Mouse (Mus musculus) CH12.LX (cell line): ENCODE measurements around the gene Atp6v0b. TPM values are rescaled to one million over a fixed set of nuclear protein-coding genes. Genes with fewer than 3 reads are reported as not detected.

ENCODE experiments used
- DNase-seq: peaks from one replicate; pipeline ENCODE4 v3.0.0-alpha.2; 2013; ENCODE audit errors: extremely low read depth
- H3K27ac ChIP-seq: 2 replicates; pipeline ENCODE4 v1.5.1; 2012; ENCODE audit warnings: low read depth, mild to moderate bottlenecking, control low read depth, moderate library complexity; ENCODE audit not compliant: insufficient read depth
- H3K27me3 ChIP-seq: replicated peaks from 2 replicates; pipeline ENCODE3; 2012; ENCODE audit warnings: inconsistent platforms
- H3K36me3 ChIP-seq, 2 experiments: replicated peaks in 1 of 2; 2 replicates each; pipeline versions ENCODE3 to v1.6.1; 2012; ENCODE audit warnings: inconsistent platforms in 1 of 2, low read length in 1 of 2, mild to moderate bottlenecking in 1 of 2, mixed read lengths in 1 of 2, moderate library complexity in 1 of 2; ENCODE audit not compliant: control insufficient read depth in 1 of 2, insufficient read depth in 1 of 2
- H3K4me1 ChIP-seq, 2 experiments: 2 replicates each; pipeline ENCODE4 v1.6.1; 2012; ENCODE audit warnings: inconsistent platforms in 1 of 2, moderate library complexity in 1 of 2; ENCODE audit not compliant: insufficient read depth in 2 of 2, control insufficient read depth in 1 of 2
- H3K4me2 ChIP-seq: 2 replicates; pipeline ENCODE4 v1.6.1; 2012; ENCODE audit warnings: low read depth, mild to moderate bottlenecking, control low read depth; ENCODE audit not compliant: poor library complexity, insufficient read depth, severe bottlenecking
- H3K4me3 ChIP-seq, 3 experiments: fragments of 150-350 bp in 1 of 3; sonication (generic) in 1 of 3; replicated peaks in 1 of 3; 2 replicates each; pipeline versions ENCODE3 to v1.5.1; 2011 to 2012; ENCODE audit warnings: low read depth in 2 of 3, low read length in 2 of 3, mild to moderate bottlenecking in 2 of 3, moderate library complexity in 2 of 3, control low read depth in 1 of 3, improper control_type of control experiment in 1 of 3, inconsistent platforms in 1 of 3, mixed read lengths in 1 of 3; ENCODE audit not compliant: poor library complexity in 1 of 3
- H3K79me2 ChIP-seq: replicated peaks from 2 replicates; pipeline ENCODE4 v1.6.1; 2012; ENCODE audit warnings: mild to moderate bottlenecking, moderate library complexity; ENCODE audit not compliant: control insufficient read depth, poor library complexity, insufficient read depth, severe bottlenecking; ENCODE audit errors: extremely low read depth
- H3K9ac ChIP-seq: 2 replicates; pipeline ENCODE4 v1.6.1; 2012; ENCODE audit warnings: low read depth, mild to moderate bottlenecking, control low read depth, moderate library complexity; ENCODE audit not compliant: insufficient read depth
- H3K9me3 ChIP-seq: replicated peaks from 2 replicates; pipeline ENCODE3; 2012; ENCODE audit warnings: low read length, inconsistent platforms, mixed read lengths
- BHLHE40 ChIP-seq: IDR thresholded peaks from 2 replicates; pipeline ENCODE4 v1.6.1; 2011; ENCODE audit warnings: mild to moderate bottlenecking, low read depth, low read length, improper control_type of control experiment
- CHD1 ChIP-seq: IDR thresholded peaks from 2 replicates; pipeline ENCODE4 v1.6.1; 2012; ENCODE audit warnings: low read depth, low read length, improper control_type of control experiment, inconsistent platforms
- CHD2 ChIP-seq: IDR thresholded peaks from 2 replicates; pipeline ENCODE4 v1.6.1; 2011; ENCODE audit warnings: low read length, improper control_type of control experiment
- CTCF ChIP-seq, 2 experiments: IDR thresholded peaks in 1 of 2; conservative IDR thresholded peaks in 1 of 2; 2 replicates each; pipeline ENCODE4 v1.5.1; 2011 to 2012; ENCODE audit warnings: low read depth in 2 of 2, low read length in 2 of 2, improper control_type of control experiment in 1 of 2, inconsistent platforms in 1 of 2, mild to moderate bottlenecking in 1 of 2, moderate library complexity in 1 of 2
- E2F4 ChIP-seq: IDR thresholded peaks from 2 replicates; pipeline ENCODE4 v1.6.1; 2011; ENCODE audit warnings: low read depth, low read length, improper control_type of control experiment; ENCODE audit not compliant: insufficient replicate concordance
- ETS1 ChIP-seq: conservative IDR thresholded peaks from 2 replicates; pipeline ENCODE4 v1.6.1; 2012; ENCODE audit warnings: low read depth, mild to moderate bottlenecking, inconsistent platforms, low read length, improper control_type of control experiment, moderate library complexity
- GABPA ChIP-seq: IDR thresholded peaks from 2 replicates; pipeline ENCODE4 v1.6.1; 2012; ENCODE audit warnings: low read depth, low read length, improper control_type of control experiment, inconsistent platforms; ENCODE audit not compliant: insufficient replicate concordance
- HCFC1 ChIP-seq: IDR thresholded peaks from 2 replicates; pipeline ENCODE4 v1.6.1; 2012; ENCODE audit warnings: low read depth, mild to moderate bottlenecking, inconsistent platforms, low read length, improper control_type of control experiment
- IRF4 ChIP-seq: IDR thresholded peaks from 2 replicates; pipeline ENCODE4 v1.6.1; 2014; ENCODE audit warnings: low read depth, mild to moderate bottlenecking, inconsistent platforms, low read length, improper control_type of control experiment
- JUN ChIP-seq: IDR thresholded peaks from 2 replicates; pipeline ENCODE4 v1.6.1; 2011; ENCODE audit warnings: low read depth, mild to moderate bottlenecking, low read length, improper control_type of control experiment, moderate library complexity; ENCODE audit not compliant: insufficient read depth
- JUND ChIP-seq: conservative IDR thresholded peaks from 2 replicates; pipeline ENCODE4 v1.6.1; 2011; ENCODE audit warnings: low read depth, low read length, improper control_type of control experiment
- MAFK ChIP-seq: IDR thresholded peaks from 2 replicates; pipeline ENCODE4 v1.6.1; 2011; ENCODE audit warnings: low read length, improper control_type of control experiment; ENCODE audit not compliant: insufficient replicate concordance
- MAX ChIP-seq: IDR thresholded peaks from 2 replicates; pipeline ENCODE4 v1.6.1; 2011; ENCODE audit warnings: low read length, improper control_type of control experiment
- MAZ ChIP-seq: IDR thresholded peaks from 2 replicates; pipeline ENCODE4 v1.6.1; 2012; ENCODE audit warnings: low read depth, mild to moderate bottlenecking, inconsistent platforms, low read length, improper control_type of control experiment, moderate library complexity
- MEF2A ChIP-seq: IDR thresholded peaks from 2 replicates; pipeline ENCODE4 v1.6.1; 2014; ENCODE audit warnings: low read depth, mild to moderate bottlenecking, inconsistent platforms, low read length, improper control_type of control experiment, borderline replicate concordance
- NELFE ChIP-seq: IDR thresholded peaks from 2 replicates; pipeline ENCODE4 v1.6.1; 2011; ENCODE audit warnings: low read depth, low read length, improper control_type of control experiment
- NRF1 ChIP-seq: IDR thresholded peaks from 2 replicates; pipeline ENCODE4 v1.6.1; 2014; ENCODE audit warnings: low read depth, mild to moderate bottlenecking, inconsistent platforms, low read length, improper control_type of control experiment, moderate library complexity
- POLR2A ChIP-seq: IDR thresholded peaks from 2 replicates; pipeline ENCODE4 v1.6.1; 2011; ENCODE audit warnings: low read depth, mild to moderate bottlenecking, improper control_type of control experiment, low read length
- POLR2AphosphoS2 ChIP-seq: IDR thresholded peaks from 2 replicates; pipeline ENCODE4 v1.6.1; 2011; ENCODE audit warnings: low read depth, low read length, improper control_type of control experiment
- RAD21 ChIP-seq: IDR thresholded peaks from 2 replicates; pipeline ENCODE4 v1.6.1; 2011; ENCODE audit warnings: low read depth, mild to moderate bottlenecking, low read length, improper control_type of control experiment, moderate library complexity
- RCOR1 ChIP-seq: conservative IDR thresholded peaks from 2 replicates; pipeline ENCODE4 v1.6.1; 2012; ENCODE audit warnings: low read depth, mild to moderate bottlenecking, inconsistent platforms, low read length, improper control_type of control experiment
- SMC3 ChIP-seq: IDR thresholded peaks from 2 replicates; pipeline ENCODE4 v1.6.1; 2011; ENCODE audit warnings: low read depth, low read length, improper control_type of control experiment
- TBP ChIP-seq: conservative IDR thresholded peaks from 2 replicates; pipeline ENCODE4 v1.6.1; 2011; ENCODE audit warnings: low read depth, low read length, improper control_type of control experiment
- USF1 ChIP-seq: IDR thresholded peaks from 2 replicates; pipeline ENCODE4 v1.6.1; 2014; ENCODE audit warnings: low read depth, mild to moderate bottlenecking, inconsistent platforms, low read length, improper control_type of control experiment
- USF2 ChIP-seq: conservative IDR thresholded peaks from 2 replicates; pipeline ENCODE4 v1.6.1; 2011; ENCODE audit warnings: low read depth, low read length, improper control_type of control experiment
- ZC3H11A ChIP-seq: IDR thresholded peaks from 2 replicates; pipeline ENCODE4 v1.6.1; 2012; ENCODE audit warnings: low read depth, mild to moderate bottlenecking, inconsistent platforms, low read length, improper control_type of control experiment
- ZKSCAN1 ChIP-seq: IDR thresholded peaks from 2 replicates; pipeline ENCODE4 v1.6.1; 2012; ENCODE audit warnings: low read depth, inconsistent platforms, low read length, improper control_type of control experiment, borderline replicate concordance
- ZMIZ1 ChIP-seq: IDR thresholded peaks from 2 replicates; pipeline ENCODE4 v1.6.1; 2012; ENCODE audit warnings: low read depth, mild to moderate bottlenecking, inconsistent platforms, low read length, improper control_type of control experiment
- ZNF384 ChIP-seq: IDR thresholded peaks from 2 replicates; pipeline ENCODE4 v1.6.1; 2012; ENCODE audit warnings: low read depth, low read length, improper control_type of control experiment, inconsistent platforms
- dilution Hi-C: fragments of 300-500 bp; cut with MboI; formaldehyde crosslinking; loops from 2 replicates; pipeline ENCODE4 v1.14.3; 2020; ENCODE audit warnings: low sequenced_read_pairs; ENCODE audit not compliant: extremely low pct_unique_long_range_greater_than_20kb, extremely low pct_ligation_motif_present
- in situ Hi-C: fragments of 300-500 bp; cut with MboI; formaldehyde crosslinking; loops from 3 replicates; pipeline ENCODE4 v1.14.3; 2019; ENCODE audit warnings: low sequenced_read_pairs, low pct_ligation_motif_present, low pct_unique_long_range_greater_than_20kb, mixed read lengths
- polyA plus RNA-seq: library from polyadenylated mRNA; unstranded; fragments of >175 nt; gene quantifications from 2 replicates; pipeline ENCODE4 v1.2.1, GENCODE M21; 2012; ENCODE audit warnings: low read depth; ENCODE audit not compliant: insufficient read length
- total RNA-seq, 2 experiments: library from RNA; depleted of rRNA; stranded (reverse); fragments of 300-350 nt in 1 of 2; fragments of >200 nt in 1 of 2; gene quantifications; 2 replicates each; pipeline ENCODE4 v1.2.3; 2012 to 2014

Atp6v0b gene
- total and polyA plus RNA-seq, 3 experiments, result 176 to 202 (median 186) TPM

- no peak overlapping the region for H3K27ac ChIP-seq
- H3K9ac ChIP-seq, result no peak overlapping the region
- peak; percentile 43 for DNase-seq
- dilution Hi-C loops (no loop called here), in situ Hi-C loops (no loop called here)
- peaks cover 14 to 22% of the 10 kb centered on the region in 2 experiments for H3K4me1 ChIP-seq
- no peaks in the 10 kb centered on the region for H3K79me2 ChIP-seq
- H3K4me3 ChIP-seq, result no peak overlapping the region
- no peak overlapping the region for H3K4me2 ChIP-seq
- peaks cover 63 to 96% of the 10 kb centered on the region in 2 experiments for H3K36me3 ChIP-seq
- no peaks in the 10 kb centered on the region for H3K27me3 ChIP-seq
- TF ChIP-seq TBP (no peak), E2F4 (no peak), CHD1 (no peak), USF1 (no peak), RAD21 (no peak), ZNF384 (no peak), MAZ (no peak), MEF2A (no peak), CTCF (conservative IDR thresholded peaks at IDR 0.05 in 1 of 2, IDR thresholded peaks at IDR 0.05 in 1 of 2; ENCODE audit: low read depth in 2 of 2, low read length in 2 of 2) (no peak), USF2 (no peak), SMC3 (no peak), NELFE (no peak), ZMIZ1 (no peak), POLR2A (no peak), CHD2 (no peak), NRF1 (no peak), RCOR1 (no peak), JUND (no peak), IRF4 (no peak), ZKSCAN1 (no peak)
- H3K9me3 ChIP-seq, result no peaks in the 10 kb centered on the region
Measured at GRCm38 (mm10) chr4:117862823-117863222, 24.3 kb downstream of the Atp6v0b start.

- in situ Hi-C loops (no loop called here), dilution Hi-C loops (no loop called here)
- H3K4me2 ChIP-seq, result no peak overlapping the region
- DNase-seq, result no peak
- peaks cover 14 to 22% of the 10 kb centered on the region in 2 experiments for H3K4me1 ChIP-seq
- no peaks in the 10 kb centered on the region for H3K79me2 ChIP-seq
- no peak overlapping the region for H3K4me3 ChIP-seq
- H3K27ac ChIP-seq, result no peak overlapping the region
- TF ChIP-seq JUN (no peak), ETS1 (no peak), MAFK (no peak), RCOR1 (no peak), HCFC1 (no peak), RAD21 (no peak), BHLHE40 (no peak), MAX (no peak), NELFE (no peak), GABPA (no peak), MAZ (no peak), ZKSCAN1 (no peak), POLR2A (no peak), ZMIZ1 (no peak), MEF2A (no peak), JUND (no peak), POLR2AphosphoS2 (no peak), ZC3H11A (no peak)
- no peaks in the 10 kb centered on the region for H3K9me3 ChIP-seq
- H3K27me3 ChIP-seq, result no peaks in the 10 kb centered on the region
- no peak overlapping the region for H3K9ac ChIP-seq
- peaks cover 65 to 95% of the 10 kb centered on the region in 2 experiments for H3K36me3 ChIP-seq
Measured at GRCm38 (mm10) chr4:117860570-117860969, 26.6 kb downstream of the Atp6v0b start.
